Mouse (Mus musculus) MEL (cell line): ENCODE data around the gene Myh10. TPM values are rescaled to one million over a fixed set of nuclear protein-coding genes. Genes with fewer than 3 reads are reported as not detected.

Experiments used
- DNase-seq: peaks from one replicate; pipeline ENCODE4 v3.0.0; 2011; ENCODE audit warnings: low read depth, low spot score
- H3K27ac ChIP-seq: 2 replicates; pipeline ENCODE4 v1.5.1; 2012; ENCODE audit warnings: low read depth, mild to moderate bottlenecking, control low read depth, low read length, moderate library complexity; ENCODE audit not compliant: control insufficient read depth
- H3K27me3 ChIP-seq, 2 experiments: fragments of 150-350 bp in 1 of 2; sonication (generic) in 1 of 2; 2 replicates each; pipeline ENCODE4 v1.6.1; 2012; ENCODE audit warnings: low read length in 2 of 2, mild to moderate bottlenecking in 2 of 2, improper control_type of control experiment in 1 of 2, moderate library complexity in 1 of 2; ENCODE audit not compliant: insufficient read depth in 2 of 2, control insufficient read depth in 1 of 2
- H3K36me3 ChIP-seq, 2 experiments: 2 replicates each; pipeline ENCODE4 v1.6.1; 2012 to 2014; ENCODE audit warnings: low read length in 2 of 2, improper control_type of control experiment in 1 of 2, inconsistent platforms in 1 of 2, mild to moderate bottlenecking in 1 of 2; ENCODE audit not compliant: insufficient read depth in 2 of 2, control insufficient read depth in 1 of 2
- H3K4me1 ChIP-seq, 2 experiments: fragments of 150-350 bp in 1 of 2; sonication (generic) in 1 of 2; 2 replicates each; pipeline ENCODE4 v1.6.1; 2012; ENCODE audit warnings: low read length in 2 of 2, improper control_type of control experiment in 1 of 2, mild to moderate bottlenecking in 1 of 2; ENCODE audit not compliant: insufficient read depth in 2 of 2, control insufficient read depth in 1 of 2
- H3K4me3 ChIP-seq, 2 experiments: fragments of 150-350 bp in 1 of 2; sonication (generic) in 1 of 2; 2 replicates each; pipeline ENCODE4 v1.5.1; 2012; ENCODE audit warnings: low read depth in 2 of 2, low read length in 2 of 2, mild to moderate bottlenecking in 2 of 2, moderate library complexity in 2 of 2, control low read depth in 1 of 2, improper control_type of control experiment in 1 of 2; ENCODE audit not compliant: control insufficient read depth in 1 of 2, insufficient read depth in 1 of 2
- H3K79me2 ChIP-seq: 2 replicates; pipeline ENCODE4 v1.6.1; 2012; ENCODE audit warnings: mild to moderate bottlenecking, low read length, moderate library complexity; ENCODE audit not compliant: control insufficient read depth, poor library complexity, insufficient read depth
- H3K9ac ChIP-seq: 2 replicates; pipeline ENCODE4 v1.6.1; 2012; ENCODE audit warnings: low read depth, mild to moderate bottlenecking, control low read depth, low read length, moderate library complexity; ENCODE audit not compliant: control insufficient read depth, poor library complexity, severe bottlenecking
- H3K9me3 ChIP-seq: fragments of 150-350 bp; sonication (generic); replicated peaks from 2 replicates; pipeline ENCODE4 v1.6.1; 2012; ENCODE audit warnings: mild to moderate bottlenecking, low read length, improper control_type of control experiment, moderate library complexity; ENCODE audit not compliant: insufficient read depth
- BHLHE40 ChIP-seq: IDR thresholded peaks from 2 replicates; pipeline ENCODE4 v1.6.1; 2012; ENCODE audit warnings: low read depth, mild to moderate bottlenecking, inconsistent platforms, low read length, improper control_type of control experiment, borderline replicate concordance
- CHD2 ChIP-seq: IDR thresholded peaks from 2 replicates; pipeline ENCODE4 v1.6.1; 2011; ENCODE audit warnings: low read length, improper control_type of control experiment
- CTCF ChIP-seq, 3 experiments: IDR thresholded peaks in 2 of 3; conservative IDR thresholded peaks in 1 of 3; 2 replicates each; pipeline ENCODE4 v1.5.1; 2011 to 2012; ENCODE audit warnings: low read length in 3 of 3, low read depth in 2 of 3, mild to moderate bottlenecking in 2 of 3, improper control_type of control experiment in 1 of 3, inconsistent platforms in 1 of 3, mixed read lengths in 1 of 3, moderate library complexity in 1 of 3; ENCODE audit not compliant: control insufficient read depth in 1 of 3, insufficient read depth in 1 of 3, poor library complexity in 1 of 3, severe bottlenecking in 1 of 3
- E2F4 ChIP-seq: IDR thresholded peaks from 2 replicates; pipeline ENCODE4 v1.6.1; 2011; ENCODE audit warnings: low read depth, low read length, improper control_type of control experiment, borderline replicate concordance
- ELF1 ChIP-seq: IDR thresholded peaks from 2 replicates; pipeline ENCODE4 v1.6.1; 2014; ENCODE audit warnings: low read depth, mild to moderate bottlenecking, inconsistent platforms, low read length, improper control_type of control experiment, moderate library complexity
- EP300 ChIP-seq, 2 experiments: IDR thresholded peaks; 2 replicates each; pipeline ENCODE4 v1.6.1; 2011; ENCODE audit warnings: improper control_type of control experiment in 2 of 2, low read length in 2 of 2, low read depth in 1 of 2, mild to moderate bottlenecking in 1 of 2
- GABPA ChIP-seq: IDR thresholded peaks from 2 replicates; pipeline ENCODE4 v1.6.1; 2012; ENCODE audit warnings: low read depth, mild to moderate bottlenecking, inconsistent platforms, low read length, improper control_type of control experiment, moderate library complexity
- KAT2A ChIP-seq: conservative IDR thresholded peaks from 2 replicates; pipeline ENCODE4 v1.6.1; 2012; ENCODE audit warnings: low read depth, low read length, improper control_type of control experiment, inconsistent platforms
- MAFK ChIP-seq: IDR thresholded peaks from 2 replicates; pipeline ENCODE4 v1.6.1; 2011; ENCODE audit warnings: low read depth, mild to moderate bottlenecking, low read length, improper control_type of control experiment, borderline replicate concordance
- MAX ChIP-seq: IDR thresholded peaks from 2 replicates; pipeline ENCODE4 v1.6.1; 2011; ENCODE audit warnings: low read length, improper control_type of control experiment
- MAZ ChIP-seq: IDR thresholded peaks from 2 replicates; pipeline ENCODE4 v1.6.1; 2012; ENCODE audit warnings: low read depth, mild to moderate bottlenecking, inconsistent platforms, low read length, improper control_type of control experiment
- MEF2A ChIP-seq: IDR thresholded peaks from 2 replicates; pipeline ENCODE4 v1.6.1; 2014; ENCODE audit warnings: low read depth, mild to moderate bottlenecking, inconsistent platforms, low read length, improper control_type of control experiment; ENCODE audit not compliant: poor library complexity, insufficient replicate concordance, severe bottlenecking; ENCODE audit errors: extremely low read depth
- MXI1 ChIP-seq: IDR thresholded peaks from 2 replicates; pipeline ENCODE4 v1.6.1; 2011; ENCODE audit warnings: mild to moderate bottlenecking, low read depth, low read length, improper control_type of control experiment
- MYB ChIP-seq: IDR thresholded peaks from 2 replicates; pipeline ENCODE4 v1.6.1; 2011; ENCODE audit warnings: mild to moderate bottlenecking, low read depth, low read length, improper control_type of control experiment
- MYC ChIP-seq: IDR thresholded peaks from 2 replicates; pipeline ENCODE4 v1.6.1; 2011; ENCODE audit warnings: low read depth, mild to moderate bottlenecking, low read length, improper control_type of control experiment, moderate library complexity
- NELFE ChIP-seq: IDR thresholded peaks from 2 replicates; pipeline ENCODE4 v1.6.1; 2011; ENCODE audit warnings: low read depth, low read length, improper control_type of control experiment
- NRF1 ChIP-seq: IDR thresholded peaks from 2 replicates; pipeline ENCODE4 v1.6.1; 2014; ENCODE audit warnings: low read depth, mild to moderate bottlenecking, inconsistent platforms, low read length, improper control_type of control experiment, moderate library complexity; ENCODE audit not compliant: poor library complexity, insufficient read depth, severe bottlenecking
- POLR2A ChIP-seq, 2 experiments: IDR thresholded peaks; 2 replicates each; pipeline ENCODE4 v1.6.1; 2011 to 2012; ENCODE audit warnings: low read length in 2 of 2, mild to moderate bottlenecking in 2 of 2, control low read depth in 1 of 2, improper control_type of control experiment in 1 of 2, low read depth in 1 of 2, moderate library complexity in 1 of 2; ENCODE audit not compliant: control insufficient read depth in 1 of 2, insufficient read depth in 1 of 2, poor library complexity in 1 of 2
- POLR2AphosphoS2 ChIP-seq: IDR thresholded peaks from 2 replicates; pipeline ENCODE4 v1.6.1; 2011; ENCODE audit warnings: low read length, improper control_type of control experiment
- RAD21 ChIP-seq: IDR thresholded peaks from 2 replicates; pipeline ENCODE4 v1.6.1; 2011; ENCODE audit warnings: mild to moderate bottlenecking, low read depth, low read length, improper control_type of control experiment
- RCOR1 ChIP-seq: IDR thresholded peaks from 2 replicates; pipeline ENCODE4 v1.6.1; 2012; ENCODE audit warnings: low read depth, mild to moderate bottlenecking, inconsistent platforms, low read length, improper control_type of control experiment
- SIN3A ChIP-seq: IDR thresholded peaks from 2 replicates; pipeline ENCODE4 v1.6.1; 2012; ENCODE audit warnings: low read length, improper control_type of control experiment, inconsistent platforms
- SMC3 ChIP-seq: IDR thresholded peaks from 2 replicates; pipeline ENCODE4 v1.6.1; 2011; ENCODE audit warnings: low read depth, low read length, improper control_type of control experiment
- TAL1 ChIP-seq: IDR thresholded peaks from 2 replicates; pipeline ENCODE4 v1.6.1; 2012; ENCODE audit warnings: mild to moderate bottlenecking, inconsistent platforms, low read length, moderate library complexity, mixed read lengths
- TBP ChIP-seq: IDR thresholded peaks from 2 replicates; pipeline ENCODE4 v1.8.0; 2011; ENCODE audit warnings: low read depth, low read length, improper control_type of control experiment
- TCF12 ChIP-seq: IDR thresholded peaks from 2 replicates; pipeline ENCODE4 v1.6.1; 2014; ENCODE audit warnings: low read depth, mild to moderate bottlenecking, inconsistent platforms, low read length, improper control_type of control experiment, moderate library complexity
- UBTF ChIP-seq: IDR thresholded peaks from 2 replicates; pipeline ENCODE4 v1.6.1; 2012; ENCODE audit warnings: low read depth, mild to moderate bottlenecking, inconsistent platforms, low read length, improper control_type of control experiment, moderate library complexity, borderline replicate concordance; ENCODE audit not compliant: insufficient read depth
- ZC3H11A ChIP-seq: IDR thresholded peaks from 2 replicates; pipeline ENCODE4 v1.6.1; 2012; ENCODE audit warnings: low read depth, mild to moderate bottlenecking, inconsistent platforms, low read length, improper control_type of control experiment
- ZKSCAN1 ChIP-seq: IDR thresholded peaks from 2 replicates; pipeline ENCODE4 v1.6.1; 2012; ENCODE audit warnings: low read depth, mild to moderate bottlenecking, inconsistent platforms, low read length, improper control_type of control experiment, moderate library complexity
- polyA plus RNA-seq, 2 experiments: library from polyadenylated mRNA; stranded (reverse) in 1 of 2; unstranded in 1 of 2; fragments of >175 nt in 1 of 2; fragments of >200 nt in 1 of 2; gene quantifications; 2 replicates each; pipeline versions ENCODE4 v1.2.1 to v1.2.4; 2012; ENCODE audit warnings: low replicate concordance in 2 of 2, low read depth in 1 of 2; ENCODE audit not compliant: insufficient read length in 2 of 2, insufficient read depth in 1 of 2, missing spikeins in 1 of 2
- total RNA-seq: library from RNA; depleted of rRNA; stranded (reverse); fragments of 300-350 nt; gene quantifications from 2 replicates; pipeline ENCODE4 v1.2.3, GENCODE M21; 2012

Gene Myh10
- total and polyA plus RNA-seq, 3 experiments = 99.3 to 187 (median 127) TPM

GRCm38 (mm10) chr11:68724117-68724516 is 32.8 kb downstream of the Myh10 start:
- Histone ChIP-seq H3K27ac (no peak overlapping the region), H3K4me3 (no peak overlapping the region), H3K27me3 (no peaks in the 10 kb centered on the region), H3K4me1 (peaks cover 0 to 4% of the 10 kb centered on the region in 2 experiments; a peak in 1 of 4 replicates), H3K9me3 (no peaks in the 10 kb centered on the region), H3K9ac (no peak overlapping the region), H3K36me3 (peaks cover 4 to 56% of the 10 kb centered on the region in 2 experiments), H3K79me2 (peaks cover 21% of the 10 kb centered on the region)
- TF ChIP-seq SMC3 (peak; percentile 68), MAX (no peak), POLR2A (IDR thresholded peaks at IDR 0.05; ENCODE audit: control insufficient read depth in 1 of 2, insufficient read depth in 1 of 2, low read depth in 1 of 2, low read length in 2 of 2, poor library complexity in 1 of 2) (no peak), CHD2 (no peak), RAD21 (peak; percentile 53), RCOR1 (no peak), NRF1 (no peak), MEF2A (no peak), MYC (peak; percentile 68), ELF1 (no peak), TBP (no peak), E2F4 (no peak), EP300 (IDR thresholded peaks at IDR 0.05; ENCODE audit: low read depth in 1 of 2, low read length in 2 of 2) (no peak), MAZ (no peak), MYB (no peak), MAFK (no peak), ZKSCAN1 (no peak), SIN3A (0 out of 2 replicates have a peak, but pooled peaks have one; percentile 23), TCF12 (no peak), MXI1 (0 out of 2 replicates have a peak, but pooled peaks have one; percentile 33), BHLHE40 (no peak), POLR2AphosphoS2 (no peak), UBTF (no peak), TAL1 (no peak), KAT2A (no peak), CTCF (IDR thresholded peaks at IDR 0.05 in 2 of 3, conservative IDR thresholded peaks at IDR 0.05 in 1 of 3; ENCODE audit: control insufficient read depth in 1 of 3, insufficient read depth in 1 of 3, low read depth in 2 of 3, low read length in 3 of 3, poor library complexity in 1 of 3, severe bottlenecking in 1 of 3) (peak; percentile 54 to 79 (median 63); a peak in 5 of 6 replicates), NELFE (no peak), GABPA (no peak), ZC3H11A (peak; percentile 46)
- DNase-seq = peak; percentile 62
